Mouse (Mus musculus): Measurements from ENCODE around the gene Pla2g2c. TPM values are rescaled to one million over a fixed set of nuclear protein-coding genes. Genes with fewer than 3 reads are reported as not detected.

The Pla2g2c gene
- polyA plus RNA-seq, 1 experiment = not detected

GRCm38 (mm10) chr4:138704169-138704568 lies 20.4 kb upstream of the Pla2g2c start:
- Histone ChIP-seq H3K36me3 (ENCODE audit: control insufficient read depth, insufficient read depth) (no peaks in the 10 kb centered on the region), H3K27me3 (ENCODE audit: control insufficient read depth, insufficient read depth, insufficient read length) (peaks cover 8% of the 10 kb centered on the region), H3K4me3 (no peak overlapping the region), H3K79me2 (ENCODE audit: control insufficient read depth, insufficient read depth) (no peaks in the 10 kb centered on the region), H3ac (ENCODE audit: control insufficient read depth, insufficient read length) (no peak overlapping the region), H3K4me2 (ENCODE audit: low read depth) (no peak overlapping the region)
- TF ChIP-seq USF1 (IDR thresholded peaks at IDR 0.05; ENCODE audit: low read depth) = no peak
- no peak for TF ChIP-seq MYOD1 (IDR thresholded peaks at IDR 0.05; ENCODE audit: control insufficient read depth in 1 of 3, insufficient read length in 2 of 3, low read depth in 2 of 3)
- TF ChIP-seq POLR2AphosphoS2 (IDR thresholded peaks at IDR 0.05; ENCODE audit: insufficient read length, low read depth) = no peak
- no peak for TF ChIP-seq REST (IDR thresholded peaks at IDR 0.05; ENCODE audit: insufficient read depth, insufficient read length)

- Histone ChIP-seq H3K4me3 (no peak overlapping the region), H3K79me2 (ENCODE audit: control insufficient read depth, insufficient read depth) (no peaks in the 10 kb centered on the region), H3K4me2 (ENCODE audit: low read depth) (no peak overlapping the region), H3K27me3 (ENCODE audit: control insufficient read depth, insufficient read depth, insufficient read length) (peaks cover 15% of the 10 kb centered on the region), H3K36me3 (ENCODE audit: control insufficient read depth, insufficient read depth) (no peaks in the 10 kb centered on the region), H3ac (ENCODE audit: control insufficient read depth, insufficient read length) (no peak overlapping the region)
- no peak for TF ChIP-seq CEBPB (IDR thresholded peaks at IDR 0.05; ENCODE audit: insufficient read depth, poor library complexity, severe bottlenecking)
- no peak for TF ChIP-seq MAX (IDR thresholded peaks at IDR 0.05; ENCODE audit: low read depth)
- TF ChIP-seq POLR2AphosphoS2 (IDR thresholded peaks at IDR 0.05; ENCODE audit: insufficient read length, low read depth) = no peak
- TF ChIP-seq TCF3 (IDR thresholded peaks at IDR 0.05; ENCODE audit: insufficient read length, low read depth) = no peak
- TF ChIP-seq TCF12 (IDR thresholded peaks at IDR 0.05; ENCODE audit: insufficient read depth, poor library complexity, severe bottlenecking) = no peak
These were observed 18.0 kb upstream of the Pla2g2c start for GRCm38 (mm10) chr4:138706620-138707019.

- Histone ChIP-seq H3K79me2 (ENCODE audit: control insufficient read depth, insufficient read depth) (no peaks in the 10 kb centered on the region), H3K4me3 (no peak overlapping the region), H3K36me3 (ENCODE audit: control insufficient read depth, insufficient read depth) (no peaks in the 10 kb centered on the region), H3K27me3 (ENCODE audit: control insufficient read depth, insufficient read depth, insufficient read length) (peaks cover 12% of the 10 kb centered on the region), H3K4me2 (ENCODE audit: low read depth) (no peak overlapping the region), H3ac (ENCODE audit: control insufficient read depth, insufficient read length) (no peak overlapping the region)
- TF ChIP-seq MYOD1 (IDR thresholded peaks at IDR 0.05; ENCODE audit: control insufficient read depth in 1 of 3, insufficient read length in 2 of 3, low read depth in 2 of 3) (no peak), POLR2A (IDR thresholded peaks at IDR 0.05; ENCODE audit: insufficient read length, low read depth) (no peak), POLR2AphosphoS2 (IDR thresholded peaks at IDR 0.05; ENCODE audit: insufficient read length, low read depth) (no peak)
These were observed 16.0 kb upstream of the Pla2g2c start for GRCm38 (mm10) chr4:138708636-138709035.

GRCm38 (mm10) chr4:138709246-138709645 lies 15.3 kb upstream of the Pla2g2c start:
- TF ChIP-seq TCF3 (IDR thresholded peaks at IDR 0.05; ENCODE audit: insufficient read length, low read depth) (no peak), MYOD1 (IDR thresholded peaks at IDR 0.05; ENCODE audit: control insufficient read depth in 1 of 3, insufficient read length in 2 of 3, low read depth in 2 of 3) (no peak), E2F4 (IDR thresholded peaks at IDR 0.05; ENCODE audit: insufficient read depth) (no peak), USF1 (IDR thresholded peaks at IDR 0.05; ENCODE audit: low read depth) (no peak), POLR2AphosphoS2 (IDR thresholded peaks at IDR 0.05; ENCODE audit: insufficient read length, low read depth) (no peak), SRF (IDR thresholded peaks at IDR 0.05; ENCODE audit: control insufficient read depth, insufficient read length, low read depth) (no peak)
- peaks cover 12% of the 10 kb centered on the region for H3K27me3 ChIP-seq (ENCODE audit: control insufficient read depth, insufficient read depth, insufficient read length)
- H3K36me3 ChIP-seq (ENCODE audit: control insufficient read depth, insufficient read depth) = no peaks in the 10 kb centered on the region
- no peak overlapping the region for H3K4me2 ChIP-seq (ENCODE audit: low read depth)
- H3K4me3 ChIP-seq = no peak overlapping the region
- H3K79me2 ChIP-seq (ENCODE audit: control insufficient read depth, insufficient read depth) = no peaks in the 10 kb centered on the region
- no peak overlapping the region for H3ac ChIP-seq (ENCODE audit: control insufficient read depth, insufficient read length)

- Histone ChIP-seq H3K36me3 (ENCODE audit: control insufficient read depth, insufficient read depth) (no peaks in the 10 kb centered on the region), H3K79me2 (ENCODE audit: control insufficient read depth, insufficient read depth) (no peaks in the 10 kb centered on the region), H3K4me3 (no peak overlapping the region), H3ac (ENCODE audit: control insufficient read depth, insufficient read length) (no peak overlapping the region), H3K27me3 (ENCODE audit: control insufficient read depth, insufficient read depth, insufficient read length) (peaks cover 12% of the 10 kb centered on the region), H3K4me2 (ENCODE audit: low read depth) (no peak overlapping the region)
- no peak for TF ChIP-seq MAX (IDR thresholded peaks at IDR 0.05; ENCODE audit: low read depth)
- TF ChIP-seq TCF3 (IDR thresholded peaks at IDR 0.05; ENCODE audit: insufficient read length, low read depth) = no peak
- no peak for TF ChIP-seq E2F4 (IDR thresholded peaks at IDR 0.05; ENCODE audit: insufficient read depth)
- no peak for TF ChIP-seq MYOG (IDR thresholded peaks at IDR 0.05; ENCODE audit: control insufficient read depth in 1 of 3, insufficient read depth in 1 of 3, insufficient read length in 2 of 3, low read depth in 2 of 3)
- TF ChIP-seq POLR2AphosphoS2 (IDR thresholded peaks at IDR 0.05; ENCODE audit: insufficient read length, low read depth) = no peak
- TF ChIP-seq USF1 (IDR thresholded peaks at IDR 0.05; ENCODE audit: low read depth) = no peak
These were observed 14.6 kb upstream of the Pla2g2c start for GRCm38 (mm10) chr4:138709944-138710343.

GRCm38 (mm10) chr4:138710633-138711032 lies 14.0 kb upstream of the Pla2g2c start:
- no peak for TF ChIP-seq MYOG (IDR thresholded peaks at IDR 0.05; ENCODE audit: control insufficient read depth in 1 of 3, insufficient read depth in 1 of 3, insufficient read length in 2 of 3, low read depth in 2 of 3)
- no peak for TF ChIP-seq REST (IDR thresholded peaks at IDR 0.05; ENCODE audit: insufficient read depth, insufficient read length)
- no peak for TF ChIP-seq MYOD1 (IDR thresholded peaks at IDR 0.05; ENCODE audit: control insufficient read depth in 1 of 3, insufficient read length in 2 of 3, low read depth in 2 of 3)
- TF ChIP-seq MAX (IDR thresholded peaks at IDR 0.05; ENCODE audit: low read depth) = no peak
- no peak for TF ChIP-seq POLR2AphosphoS2 (IDR thresholded peaks at IDR 0.05; ENCODE audit: insufficient read length, low read depth)
- TF ChIP-seq TCF12 (IDR thresholded peaks at IDR 0.05; ENCODE audit: insufficient read depth, poor library complexity, severe bottlenecking) = no peak
- TF ChIP-seq E2F4 (IDR thresholded peaks at IDR 0.05; ENCODE audit: insufficient read depth) = no peak
- TF ChIP-seq POLR2A (IDR thresholded peaks at IDR 0.05; ENCODE audit: insufficient read length, low read depth) = no peak
- no peak for TF ChIP-seq SRF (IDR thresholded peaks at IDR 0.05; ENCODE audit: control insufficient read depth, insufficient read length, low read depth)
- no peak for TF ChIP-seq TCF3 (IDR thresholded peaks at IDR 0.05; ENCODE audit: insufficient read length, low read depth)
- no peak for TF ChIP-seq USF1 (IDR thresholded peaks at IDR 0.05; ENCODE audit: low read depth)
- no peak for TF ChIP-seq CEBPB (IDR thresholded peaks at IDR 0.05; ENCODE audit: insufficient read depth, poor library complexity, severe bottlenecking)
- Histone ChIP-seq H3K36me3 (ENCODE audit: control insufficient read depth, insufficient read depth) (no peaks in the 10 kb centered on the region), H3ac (ENCODE audit: control insufficient read depth, insufficient read length) (no peak overlapping the region), H3K27me3 (ENCODE audit: control insufficient read depth, insufficient read depth, insufficient read length) (peaks cover 12% of the 10 kb centered on the region), H3K4me3 (no peak overlapping the region), H3K79me2 (ENCODE audit: control insufficient read depth, insufficient read depth) (no peaks in the 10 kb centered on the region), H3K4me2 (ENCODE audit: low read depth) (no peak overlapping the region)
